In the genomic region with DNA sequence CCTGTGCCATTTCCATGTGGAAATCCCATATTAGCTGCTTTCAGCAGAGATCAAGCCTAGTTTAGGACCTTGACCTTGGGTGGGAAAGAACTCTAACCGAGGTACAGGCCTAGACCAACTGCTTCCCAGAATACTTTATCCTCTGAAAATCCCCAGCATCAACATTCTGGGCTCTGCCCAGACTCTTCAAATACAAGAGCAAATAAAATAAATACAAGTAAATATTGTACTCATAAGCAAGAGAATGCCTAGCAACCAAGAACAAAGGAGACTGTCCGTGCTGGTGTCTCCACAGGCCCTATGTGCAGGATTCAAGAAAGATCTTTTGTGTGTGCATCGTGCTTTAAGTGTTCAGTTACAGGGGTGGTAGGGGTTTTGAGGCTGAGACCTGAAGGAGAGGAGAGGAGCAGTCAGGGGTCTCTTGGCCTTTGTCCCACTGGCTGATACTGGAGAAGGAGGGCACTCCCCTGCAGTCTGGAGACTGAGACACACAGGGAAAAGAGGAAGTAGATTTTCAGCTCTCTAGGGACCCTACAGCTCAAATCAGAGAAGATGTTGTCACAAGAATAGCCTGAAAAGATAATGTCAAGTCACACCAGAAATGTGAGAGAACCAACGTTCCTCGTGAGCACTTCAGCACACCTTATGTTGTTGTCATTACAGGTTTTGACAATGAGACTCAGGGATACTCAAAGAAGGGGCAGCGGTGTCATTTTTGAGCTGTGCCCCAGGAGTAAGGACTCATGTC, we compare ENCODE assay signal across 16 mouse cellular contexts.
A peak's percentile ranks its signal among the peaks of the same experiment; 100 is the strongest.
DNase-seq lines count a peak whose midpoint lies in the region; ATAC-seq lines count a peak whose summit lies in the region.
"Had no signal": no experiment of that assay in that cellular context is flagged by ENCODE, and none has a peak within 500 bp of the region (broad histone marks: within the 10 kb centered on the region; RNA-seq: fewer than 3 reads in every experiment).

No protein-coding gene starts in this region.

- no peaks in the 10 kb centered on the region for H3K36me3 ChIP-seq in splenic B cell, adult 2 months (ENCODE audit: control insufficient read depth, insufficient read depth, low read length, poor library complexity, severe bottlenecking)
- H3K36me3 ChIP-seq: hindbrain, embryonic 13.5 days; kidney, embryonic 15.5 days; lung, embryonic 15.5 days; midbrain, embryonic 15.5 days had no signal

- intact Hi-C loops in heart, postnatal 10 days (cut with DNase I): no loop called here

- no peak for ATAC-seq in frontal cortex, adult (ENCODE audit: low TSS enrichment)
- ATAC-seq in erythroblast, adult 5-6 weeks (replicated peaks; ENCODE audit: low FRiP score, poor library complexity, severe bottlenecking): no peak
- ATAC-seq: forebrain, embryonic 14.5 days; midbrain, embryonic 15.5 days had no signal

- H3K27me3 ChIP-seq in splenic B cell, adult 2 months (ENCODE audit: control insufficient read depth, insufficient read depth, low read length, poor library complexity, severe bottlenecking): no peaks in the 10 kb centered on the region
- H3K27me3 ChIP-seq: kidney, embryonic 15.5 days; lung, embryonic 15.5 days; midbrain, embryonic 15.5 days had no signal

- peak; percentile 73 for DNase-seq in heart, adult 11 months
- no peak for DNase-seq in heart, postnatal 10 days
- DNase-seq in testis, postnatal 10 days (ENCODE audit: low spot score): peak; percentile 16
- no peak for DNase-seq in testis, postnatal 14 days (ENCODE audit: low spot score)
- DNase-seq in splenic B cell, adult 2 months (ENCODE audit: low read depth, low spot score): peak; percentile 69
- no peak for DNase-seq in adrenal gland, postnatal 14 days
- DNase-seq: cerebellum, adult 8-10 months; gastrocnemius, postnatal 14 days; right cerebral cortex, postnatal 14 days had no signal

Comparison
In these comparisons a context has a peak if more than half of its experiments do, and no peak if none do; other contexts are left out.
1. DNase-seq: peak in heart, adult 11 months (single experiment), testis, postnatal 10 days (single experiment) and splenic B cell, adult 2 months (single experiment); none in heart, postnatal 10 days (0 of 2), testis, postnatal 14 days (single experiment) and adrenal gland, postnatal 14 days (single experiment).